Mouse (Mus musculus) gastrocnemius, adult 8-10 months (tissue): ENCODE data around the gene Cryzl2. TPM values are rescaled to one million over a fixed set of nuclear protein-coding genes. Genes with fewer than 3 reads are reported as not detected.

Source experiments
- DNase-seq, 2 experiments: peaks; one replicate each; pipeline ENCODE4 v3.0.0; 2022; ENCODE audit warnings: low spot score in 2 of 2
- total RNA-seq, 4 experiments: library from RNA; stranded (reverse); gene quantifications; 2 replicates each; pipeline ENCODE4 v1.2.4; 2022

Gene Cryzl2
- total RNA-seq, 4 experiments from 2014 or later = 0.36 to 0.88 (median 0.70) TPM

GRCm38 (mm10) chr1:157443026-157443722 lies 15.2 kb upstream of the Cryzl2 start:
- DNase-seq = peak in 1 of 2 experiments; percentile 7

DNA sequence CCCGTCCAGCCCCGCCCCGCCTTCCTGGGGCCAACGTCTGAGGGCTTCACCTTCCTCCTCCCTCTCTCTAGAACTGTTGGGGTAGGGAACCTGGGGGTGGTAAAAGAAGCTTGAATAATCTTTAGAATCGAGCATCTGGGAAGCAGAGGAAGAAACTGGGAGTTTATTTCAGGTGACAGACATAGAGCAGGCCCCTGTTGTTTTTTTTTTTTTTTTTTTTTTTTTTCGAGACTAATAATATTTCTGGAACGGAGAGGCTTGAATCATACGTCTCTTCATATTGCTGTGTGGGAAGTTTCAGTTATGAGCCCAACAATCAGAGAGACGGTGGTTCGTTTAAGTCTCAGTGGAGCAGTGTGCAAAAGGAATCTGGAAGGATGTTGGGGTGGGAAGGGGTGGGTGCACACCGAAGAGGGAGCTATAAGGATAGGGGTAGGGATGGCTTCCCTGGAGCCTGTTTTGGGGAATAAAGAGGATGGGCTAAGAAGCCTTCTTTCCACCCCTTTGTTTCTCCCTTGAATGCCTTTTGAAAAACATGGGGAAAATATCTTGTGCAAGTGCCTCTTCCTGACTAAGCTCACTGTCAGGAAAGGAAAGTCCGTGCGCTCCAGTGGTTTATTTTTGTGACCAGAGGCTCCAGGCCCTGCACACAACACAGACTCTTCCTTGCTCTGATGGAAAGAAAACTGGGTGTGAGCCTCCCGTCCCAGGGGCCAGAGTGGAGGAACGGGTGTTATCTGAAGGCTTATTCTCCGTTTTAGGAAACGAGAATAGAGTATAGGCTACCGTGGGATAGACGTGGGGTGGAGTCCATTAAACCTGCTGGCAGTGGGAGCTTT lies 14.4 kb upstream of the Cryzl2 start:
- no peak for DNase-seq

- no peak for DNase-seq
Observed at GRCm38 (mm10) chr1:157444632-157445300, 13.6 kb upstream of the Cryzl2 start.

DNA sequence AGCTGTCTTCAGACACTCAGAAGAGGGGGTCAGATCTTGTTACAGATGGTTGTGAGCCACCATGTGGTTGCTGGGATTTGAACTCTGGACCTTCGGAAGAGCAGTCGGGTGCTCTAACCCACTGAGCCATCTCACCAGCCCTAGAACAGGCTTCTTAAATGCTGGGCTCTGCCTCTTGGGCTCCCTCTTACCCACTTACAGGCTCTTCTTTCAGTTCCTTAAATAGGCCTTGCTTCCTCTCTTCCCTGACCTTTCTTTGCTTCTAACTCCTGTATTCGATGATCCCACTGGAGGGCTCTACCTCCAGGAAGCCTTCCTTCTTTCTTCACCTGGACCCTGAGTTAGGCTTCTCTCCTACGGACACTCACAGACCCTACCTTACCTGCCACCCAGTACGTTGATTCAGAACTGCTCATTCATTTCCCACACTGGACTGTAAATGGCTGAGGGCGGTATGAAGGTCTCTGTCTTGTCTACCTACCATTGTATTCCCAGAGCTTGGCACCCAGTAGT lies 12.9 kb upstream of the Cryzl2 start:
- DNase-seq = no peak

GRCm38 (mm10) chr1:157446325-157446724 lies 12.1 kb upstream of the Cryzl2 start:
- peak; percentile 37 to 45 for DNase-seq

GRCm38 (mm10) chr1:157447142-157447541 lies 11.2 kb upstream of the Cryzl2 start:
- no peak for DNase-seq

DNA sequence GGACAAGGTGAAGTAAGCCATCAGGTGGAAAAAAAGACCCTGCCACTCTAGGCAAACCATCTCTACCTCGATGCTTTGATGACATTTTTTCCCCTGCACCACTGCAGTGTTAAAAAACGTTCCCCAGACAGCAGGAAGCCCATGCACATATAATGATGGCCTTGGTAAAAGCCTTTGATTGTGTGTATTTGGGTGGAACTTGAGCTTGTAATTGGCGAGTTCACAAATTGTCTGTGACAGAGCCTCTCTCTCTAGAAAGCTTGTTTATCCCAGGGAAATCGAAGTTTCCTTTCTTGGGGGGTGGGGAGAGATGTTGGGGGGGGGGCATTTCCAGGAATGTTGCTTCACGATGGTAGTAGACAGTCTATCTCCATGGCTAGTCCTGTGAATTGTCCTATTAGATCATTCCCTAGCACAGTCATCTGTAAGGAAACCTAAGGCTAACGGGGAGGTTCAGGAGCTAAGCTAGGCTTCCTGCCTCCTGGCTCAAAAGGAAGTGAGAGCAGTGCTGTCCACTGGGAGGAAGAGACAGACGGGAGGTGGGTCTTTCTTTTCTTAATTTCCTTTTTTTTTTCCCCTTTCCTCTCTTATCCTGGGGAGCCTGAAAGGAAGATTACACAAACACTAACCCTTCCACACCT lies 10.1 kb upstream of the Cryzl2 start:
- DNase-seq = no peak

DNA sequence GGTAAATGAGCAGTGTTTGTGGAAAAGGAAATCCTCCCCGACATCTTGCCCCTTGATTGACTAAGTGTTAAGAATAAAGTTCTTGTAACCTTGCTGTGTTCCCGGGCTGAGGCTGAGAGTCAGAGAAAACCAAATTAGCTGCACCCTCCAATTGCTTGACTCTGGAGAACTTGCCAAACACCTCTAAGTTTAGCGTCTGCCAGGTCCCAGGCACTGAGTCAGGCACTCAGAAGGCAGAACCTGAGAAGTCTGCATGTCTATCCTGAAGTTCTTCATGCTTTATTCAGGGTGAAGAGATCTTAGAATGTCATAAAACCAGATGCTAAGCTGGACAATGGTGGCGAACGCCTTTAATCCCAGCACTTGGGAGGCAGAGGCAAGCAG lies 9.6 kb upstream of the Cryzl2 start:
- DNase-seq = peak in 1 of 2 experiments; percentile 11

GRCm38 (mm10) chr1:157449532-157449931 lies 8.8 kb upstream of the Cryzl2 start:
- DNase-seq = no peak

DNA sequence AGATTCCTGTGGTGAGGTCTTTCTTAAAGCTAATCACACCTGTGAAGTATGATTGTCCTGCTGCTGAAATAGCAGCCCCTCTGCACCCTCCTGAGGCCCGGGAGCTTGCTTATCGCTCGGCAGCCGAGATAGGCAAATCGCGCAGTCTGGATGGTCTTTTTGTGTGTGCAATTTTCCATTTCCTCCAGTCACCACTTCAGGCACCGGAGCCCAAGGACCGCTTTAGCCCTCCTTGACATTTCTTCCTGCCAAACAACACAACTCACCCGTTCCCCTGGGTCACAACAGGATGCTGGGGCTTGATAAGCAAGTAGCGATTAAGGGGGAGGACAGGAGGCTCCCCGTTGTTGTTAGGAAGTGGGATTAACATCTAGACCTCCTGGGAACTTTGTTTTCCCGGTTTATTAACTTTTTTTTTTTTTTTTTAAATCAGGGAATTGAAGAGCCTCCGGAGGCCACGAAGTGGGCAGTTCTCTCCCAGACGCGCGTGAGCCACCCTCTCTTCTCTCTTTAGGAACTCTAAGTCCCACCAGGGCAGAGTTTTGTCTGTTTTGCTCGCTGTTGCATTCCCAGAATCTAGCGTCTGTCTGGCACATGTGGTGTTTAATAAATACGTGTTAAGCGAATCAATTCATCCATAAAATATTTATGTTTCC lies 8.3 kb upstream of the Cryzl2 start:
- peak; percentile 5 to 18 for DNase-seq

GRCm38 (mm10) chr1:157452284-157452683 lies 6.1 kb upstream of the Cryzl2 start:
- no peak for DNase-seq

DNA sequence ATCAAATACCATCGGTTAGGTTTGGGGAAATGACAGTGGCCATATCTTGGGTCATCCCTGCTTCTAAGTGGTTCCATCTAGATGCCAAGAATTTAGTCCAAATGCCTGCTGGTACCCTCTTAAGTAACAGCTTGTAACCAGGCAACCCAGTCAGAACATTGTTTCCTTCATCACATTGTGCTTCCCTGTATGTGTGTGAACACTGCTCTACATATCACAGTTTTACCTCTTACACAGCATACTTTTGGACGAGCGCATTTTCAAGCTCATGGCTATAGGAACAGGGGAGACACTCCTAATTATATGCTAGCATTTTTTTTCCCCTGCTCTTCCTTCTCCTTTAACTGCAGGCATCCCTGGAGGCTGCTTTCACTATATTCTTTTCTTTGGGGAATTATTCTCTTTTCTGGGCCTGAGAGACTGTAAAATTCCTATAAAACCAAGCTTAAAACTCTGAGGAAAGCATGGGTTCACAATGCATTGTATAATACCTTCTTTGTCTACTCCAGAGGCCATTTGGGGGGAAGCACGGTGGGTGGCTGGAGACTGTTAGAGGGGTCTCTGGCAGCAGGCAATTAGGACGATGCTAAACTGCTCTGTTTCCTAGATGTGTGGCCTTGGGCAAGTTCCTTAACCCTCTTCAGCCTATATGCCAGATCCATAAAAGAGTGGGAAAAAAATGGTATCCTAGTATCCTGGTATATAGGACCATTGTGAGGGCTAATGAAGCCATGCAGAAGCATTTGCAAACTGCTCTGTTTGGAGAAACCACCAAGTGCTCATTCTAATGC lies 5.4 kb upstream of the Cryzl2 start:
- no peak for DNase-seq

DNA sequence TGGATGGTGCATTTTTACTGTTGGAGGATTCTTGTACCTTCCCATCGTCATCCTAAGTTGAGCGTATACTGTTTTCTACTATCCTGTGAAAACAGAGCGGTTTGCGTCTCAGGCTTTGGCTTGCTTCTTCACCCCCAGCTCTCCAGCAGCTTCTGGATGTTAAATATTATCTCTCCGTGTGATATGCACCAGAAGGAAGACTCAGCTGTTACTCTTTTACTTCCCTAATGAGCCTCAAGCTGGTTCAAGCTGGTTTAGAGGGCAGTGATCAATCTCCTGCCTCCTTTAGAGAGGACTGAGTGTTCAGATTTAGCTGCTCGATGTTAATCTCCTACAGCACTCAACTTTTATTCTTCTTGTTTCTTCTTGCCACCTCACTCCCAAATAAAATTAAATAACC lies 3.5 kb upstream of the Cryzl2 start:
- no peak for DNase-seq

DNA sequence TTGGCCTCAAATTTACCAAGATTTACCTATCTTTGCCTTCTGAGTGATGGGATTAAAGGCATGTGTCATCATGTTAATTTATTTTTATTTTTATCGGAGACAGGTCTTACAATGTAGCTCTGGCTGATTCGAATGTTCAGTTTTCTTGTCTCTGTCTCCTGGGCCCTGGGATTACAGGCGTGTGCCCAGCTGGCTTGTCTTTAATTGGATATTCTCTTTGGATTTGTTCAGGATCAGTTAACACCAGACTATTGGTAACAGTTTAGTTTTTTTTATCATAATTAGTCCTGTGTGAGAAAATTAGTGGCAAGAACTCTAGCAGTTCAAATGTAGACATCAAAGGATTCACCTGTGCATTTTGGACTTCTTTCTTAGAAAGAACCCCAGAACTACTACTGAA lies 588 bp upstream of the Cryzl2 start:
- no peak for DNase-seq

- no peak for DNase-seq
Observed at GRCm38 (mm10) chr1:157459904-157460303, 1.5 kb downstream of the Cryzl2 start.

GRCm38 (mm10) chr1:157461276-157461675 lies 2.9 kb downstream of the Cryzl2 start:
- DNase-seq = no peak

- no peak for DNase-seq
Observed at GRCm38 (mm10) chr1:157462336-157462735, 4.0 kb downstream of the Cryzl2 start.

DNA sequence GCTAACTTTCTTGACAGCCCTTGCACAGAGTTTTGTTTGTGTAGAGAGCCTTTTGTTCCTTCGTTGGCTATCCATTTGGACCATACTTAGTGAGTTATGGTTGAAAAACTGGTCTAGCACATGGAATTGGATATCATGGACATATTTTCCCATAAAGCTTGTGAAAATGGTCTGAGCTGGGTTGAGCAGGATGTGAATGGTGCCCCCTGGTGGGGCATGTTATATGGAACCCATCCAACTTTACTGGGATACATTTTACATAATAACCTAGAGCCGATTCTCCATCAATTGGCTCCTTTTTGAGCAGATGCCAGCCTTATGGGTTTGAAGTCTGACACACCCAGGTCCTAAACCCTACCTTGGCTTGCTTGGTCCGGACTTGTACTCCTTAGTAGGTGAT lies 6.8 kb downstream of the Cryzl2 start:
- peak; percentile 11 to 20 for DNase-seq

GRCm38 (mm10) chr1:157467866-157468265 lies 9.5 kb downstream of the Cryzl2 start:
- no peak for DNase-seq

DNA sequence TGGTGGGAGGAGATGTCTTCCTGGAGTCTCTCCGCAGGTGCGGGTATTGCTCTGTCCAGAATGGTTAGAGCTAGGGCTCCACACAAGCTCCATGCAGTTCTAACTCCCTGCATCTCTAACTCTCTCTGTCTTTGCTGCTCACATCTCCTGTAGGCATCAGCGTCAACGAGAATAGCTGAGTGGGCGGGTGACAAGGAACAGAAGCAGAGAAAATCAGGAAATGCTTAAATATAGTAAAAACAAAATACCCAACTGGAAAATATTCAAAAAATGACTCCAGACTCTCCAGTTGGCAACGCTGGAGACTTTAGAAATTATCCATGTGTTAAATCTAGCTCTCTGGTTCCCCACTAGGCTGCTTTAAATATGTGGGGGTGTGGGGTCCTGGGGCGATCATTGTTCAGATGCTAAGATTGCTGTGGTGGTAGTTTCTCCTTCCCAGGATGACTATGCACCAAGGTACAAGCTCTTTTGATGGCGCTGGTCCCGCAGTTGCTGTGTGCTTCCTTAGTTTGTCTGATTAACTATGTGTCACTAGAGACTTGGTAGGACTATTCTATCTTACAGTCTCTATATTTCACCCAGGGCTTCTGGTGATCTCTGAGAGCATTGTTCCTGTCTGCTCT lies 12.5 kb downstream of the Cryzl2 start:
- DNase-seq = no peak
